Mouse (Mus musculus): Measurements from ENCODE around the gene Il12rb1. TPM values are rescaled to one million over a fixed set of nuclear protein-coding genes. Genes with fewer than 3 reads are reported as not detected.
A peak's percentile ranks its signal among the peaks of the same experiment; 100 is the strongest.

Il12rb1 gene
- polyA plus RNA-seq, 1 experiment, result 6.5 TPM

DNA sequence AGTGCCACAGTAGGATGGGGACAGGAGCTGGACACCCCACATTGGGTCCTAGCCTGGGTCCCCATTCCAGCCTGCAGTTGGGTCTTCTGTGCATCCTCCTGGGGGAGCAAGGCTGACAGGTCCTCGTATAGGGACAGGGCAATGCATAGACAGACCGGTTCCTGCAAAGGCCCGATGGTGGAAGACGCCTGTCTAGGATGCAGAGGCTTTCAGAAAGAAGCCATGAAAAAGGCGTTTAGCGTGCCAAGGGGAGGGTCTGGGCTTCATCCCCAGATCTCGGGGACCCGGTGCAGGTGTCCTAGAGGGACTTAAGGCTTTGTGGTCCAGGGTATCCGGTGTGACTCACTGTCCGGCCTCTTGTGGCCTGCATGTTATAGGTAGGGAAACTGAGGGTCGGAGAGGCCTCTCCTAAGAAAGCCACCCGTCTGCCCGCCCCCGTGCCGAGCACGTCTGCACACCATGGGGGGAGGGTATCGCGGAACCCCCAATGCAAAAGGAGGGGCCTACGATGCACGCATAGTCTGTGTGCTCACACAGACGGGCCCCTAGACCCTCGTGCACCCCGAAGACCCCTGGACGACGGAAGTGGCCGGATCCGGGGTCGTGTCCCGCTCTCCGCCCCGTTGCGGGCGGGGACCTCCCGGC is 32.3 kb upstream of the Il12rb1 start:
- H3K36me3 ChIP-seq (ENCODE audit: control insufficient read depth, insufficient read depth), result no peaks in the 10 kb centered on the region
- TF ChIP-seq POLR2AphosphoS2 (IDR thresholded peaks at IDR 0.05; ENCODE audit: insufficient read length, low read depth) (no peak), MYOD1 (IDR thresholded peaks at IDR 0.05; ENCODE audit: control insufficient read depth in 1 of 3, insufficient read length in 2 of 3, low read depth in 2 of 3) (no peak), E2F4 (IDR thresholded peaks at IDR 0.05; ENCODE audit: insufficient read depth) (no peak), CEBPB (IDR thresholded peaks at IDR 0.05; ENCODE audit: insufficient read depth, poor library complexity, severe bottlenecking) (no peak), TCF3 (IDR thresholded peaks at IDR 0.05; ENCODE audit: insufficient read length, low read depth) (no peak), SRF (IDR thresholded peaks at IDR 0.05; ENCODE audit: control insufficient read depth, insufficient read length, low read depth) (no peak), POLR2A (IDR thresholded peaks at IDR 0.05; ENCODE audit: insufficient read length, low read depth) (no peak), MAX (IDR thresholded peaks at IDR 0.05; ENCODE audit: low read depth) (no peak), TCF12 (IDR thresholded peaks at IDR 0.05; ENCODE audit: insufficient read depth, poor library complexity, severe bottlenecking) (no peak)

DNA sequence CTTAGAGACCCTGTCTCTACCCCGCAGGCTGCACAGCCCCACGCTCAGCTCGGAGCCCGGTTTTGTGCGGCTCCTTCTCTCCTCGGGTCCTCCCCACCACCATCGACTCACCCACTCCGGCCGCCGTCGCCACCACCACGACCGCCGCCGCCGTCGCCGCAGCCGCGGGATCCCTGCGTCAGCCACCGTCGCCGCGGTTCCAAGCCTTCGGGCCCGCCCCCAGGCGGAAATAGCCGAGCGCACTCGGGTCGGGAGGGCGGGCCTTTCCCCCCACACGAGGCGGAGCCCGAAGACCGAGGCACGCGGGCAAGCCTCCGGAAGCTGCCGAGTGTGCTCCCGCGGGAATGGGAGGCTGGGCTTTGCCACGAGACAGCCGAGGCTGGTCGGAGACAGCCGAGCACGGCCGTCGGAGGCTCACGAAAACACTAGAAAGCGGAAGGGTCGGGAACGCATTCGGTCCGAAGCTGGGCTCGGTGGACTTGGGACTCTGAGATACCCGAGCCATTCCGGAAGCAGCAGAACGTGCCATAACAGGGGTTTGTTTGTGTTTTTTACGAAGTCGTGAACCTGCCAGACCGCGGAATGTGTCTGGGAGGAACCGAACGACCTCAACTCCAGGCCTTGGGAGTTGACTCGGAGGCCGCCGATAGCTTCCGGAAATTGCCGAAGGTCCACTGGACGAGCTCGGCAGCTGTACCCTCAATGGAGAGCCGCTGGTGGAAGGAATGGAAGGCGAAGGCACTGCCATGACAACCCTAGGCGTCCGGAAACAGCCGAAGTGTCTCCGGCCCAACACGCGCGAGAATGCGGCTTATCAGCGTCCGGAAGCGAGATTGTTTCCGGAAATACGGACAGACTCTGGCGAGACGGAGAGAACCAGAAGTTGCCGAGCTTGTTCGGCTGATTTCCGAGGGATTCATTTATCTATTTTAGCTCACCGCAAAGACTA is 31.5 kb upstream of the Il12rb1 start, which contains the start of gene Pik3r2:
Gene Pik3r2, minus strand, starts transcription at position 218 of the 949 bp plus-strand sequence.
- Histone ChIP-seq H3K4me2 (ENCODE audit: low read depth) (peak within 1 kb of the TSS; percentile 93), H3K79me2 (ENCODE audit: control insufficient read depth, insufficient read depth) (peaks cover 21% of the 10 kb centered on the region), H3K36me3 (ENCODE audit: control insufficient read depth, insufficient read depth) (no peaks in the 10 kb centered on the region), H3ac (ENCODE audit: control insufficient read depth, insufficient read length) (peak within 1 kb of the TSS; percentile 44), H3K4me3 (peak within 1 kb of the TSS; percentile 92), H3K27me3 (ENCODE audit: control insufficient read depth, insufficient read depth, insufficient read length) (no peaks in the 10 kb centered on the region)
- TF ChIP-seq POLR2A (IDR thresholded peaks at IDR 0.05; ENCODE audit: insufficient read length, low read depth) (peak; percentile 74), POLR2AphosphoS2 (IDR thresholded peaks at IDR 0.05; ENCODE audit: insufficient read length, low read depth) (peak; percentile 64), SRF (IDR thresholded peaks at IDR 0.05; ENCODE audit: control insufficient read depth, insufficient read length, low read depth) (no peak), TCF12 (IDR thresholded peaks at IDR 0.05; ENCODE audit: insufficient read depth, poor library complexity, severe bottlenecking) (no peak), MYOG (IDR thresholded peaks at IDR 0.05; ENCODE audit: control insufficient read depth in 1 of 3, insufficient read depth in 1 of 3, insufficient read length in 2 of 3, low read depth in 2 of 3) (peak in 1 of 3 experiments; percentile 29)

More for the DNA sequence above, 32.3 kb upstream of the Il12rb1 start:
- Histone ChIP-seq H3K4me3 (peak overlapping the region; percentile 92), H3ac (ENCODE audit: control insufficient read depth, insufficient read length) (peak overlapping the region; percentile 44), H3K79me2 (ENCODE audit: control insufficient read depth, insufficient read depth) (peaks cover 21% of the 10 kb centered on the region), H3K27me3 (ENCODE audit: control insufficient read depth, insufficient read depth, insufficient read length) (no peaks in the 10 kb centered on the region), H3K4me2 (ENCODE audit: low read depth) (peak overlapping the region; percentile 93)

DNA sequence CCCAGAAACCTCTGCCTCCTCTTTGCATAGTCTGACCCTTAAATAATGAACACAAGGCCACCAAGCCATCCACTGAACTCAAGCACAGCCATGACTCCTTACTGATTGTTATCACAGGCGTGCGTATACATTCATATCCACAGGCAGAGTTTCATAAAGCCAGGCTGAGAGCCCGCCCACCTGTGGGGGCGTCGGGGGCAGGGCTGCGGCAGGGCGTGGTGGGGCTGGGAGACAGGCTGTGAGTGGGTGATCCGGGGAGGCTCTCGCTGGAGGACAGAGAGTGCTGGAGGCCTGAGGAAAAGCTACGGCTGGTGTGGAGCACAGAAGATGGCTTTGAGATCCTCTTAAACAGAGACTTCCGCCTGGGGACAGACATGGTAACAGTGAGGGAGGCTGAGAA is 28.2 kb upstream of the Il12rb1 start:
- H3K36me3 ChIP-seq (ENCODE audit: control insufficient read depth, insufficient read depth), result no peaks in the 10 kb centered on the region
- H3ac ChIP-seq (ENCODE audit: control insufficient read depth, insufficient read length), result no peak overlapping the region
- H3K27me3 ChIP-seq (ENCODE audit: control insufficient read depth, insufficient read depth, insufficient read length), result no peaks in the 10 kb centered on the region
- peaks cover 19% of the 10 kb centered on the region for H3K79me2 ChIP-seq (ENCODE audit: control insufficient read depth, insufficient read depth)
- TF ChIP-seq MAX (IDR thresholded peaks at IDR 0.05; ENCODE audit: low read depth), result no peak
- no peak for TF ChIP-seq CEBPB (IDR thresholded peaks at IDR 0.05; ENCODE audit: insufficient read depth, poor library complexity, severe bottlenecking)
- no peak for TF ChIP-seq POLR2AphosphoS2 (IDR thresholded peaks at IDR 0.05; ENCODE audit: insufficient read length, low read depth)
- H3K4me3 ChIP-seq, result no peak overlapping the region
- H3K4me2 ChIP-seq (ENCODE audit: low read depth), result no peak overlapping the region

DNA sequence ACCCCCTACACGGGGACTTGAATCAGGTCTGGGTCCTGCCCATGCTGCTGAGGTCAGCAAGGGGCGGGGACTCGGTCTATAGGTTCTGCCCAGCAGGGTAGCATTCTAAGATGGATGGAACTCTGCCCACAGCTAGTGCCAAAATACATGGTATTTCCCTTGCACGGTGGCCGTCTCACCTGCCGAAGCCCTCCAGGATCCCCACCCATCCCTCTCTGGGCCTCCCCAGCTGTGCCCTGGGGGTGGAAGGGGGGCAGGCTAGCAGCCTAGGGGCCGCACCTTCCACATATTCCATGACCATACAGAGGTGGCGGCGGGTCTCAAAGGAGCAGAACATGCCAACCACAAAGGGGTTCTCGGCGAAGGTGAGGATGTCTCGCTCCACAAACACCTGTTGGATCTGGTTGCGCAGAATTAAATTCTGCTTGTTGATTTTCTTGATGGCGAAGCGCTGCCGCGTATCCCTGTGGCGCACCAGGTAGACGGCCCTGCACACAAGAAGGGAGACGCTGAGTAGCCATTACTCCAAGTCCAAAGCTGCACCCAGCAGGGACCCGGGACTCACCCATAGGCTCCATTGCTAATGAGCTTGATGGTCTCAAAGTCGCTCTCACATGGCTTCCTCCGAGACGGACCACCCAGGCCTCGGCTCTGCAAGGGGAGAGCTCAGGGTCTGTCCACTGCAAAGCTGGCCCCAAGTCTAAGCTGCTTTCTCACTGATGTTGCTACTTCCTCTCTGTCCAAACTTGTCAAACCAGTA is 21.8 kb upstream of the Il12rb1 start:
- Histone ChIP-seq H3K79me2 (ENCODE audit: control insufficient read depth, insufficient read depth) (peaks cover 7% of the 10 kb centered on the region), H3K4me3 (no peak overlapping the region), H3K27me3 (ENCODE audit: control insufficient read depth, insufficient read depth, insufficient read length) (no peaks in the 10 kb centered on the region), H3ac (ENCODE audit: control insufficient read depth, insufficient read length) (no peak overlapping the region), H3K36me3 (ENCODE audit: control insufficient read depth, insufficient read depth) (peaks cover 5% of the 10 kb centered on the region), H3K4me2 (ENCODE audit: low read depth) (no peak overlapping the region)
- TF ChIP-seq TCF3 (IDR thresholded peaks at IDR 0.05; ENCODE audit: insufficient read length, low read depth), result no peak
- TF ChIP-seq TCF12 (IDR thresholded peaks at IDR 0.05; ENCODE audit: insufficient read depth, poor library complexity, severe bottlenecking), result no peak
- no peak for TF ChIP-seq MAX (IDR thresholded peaks at IDR 0.05; ENCODE audit: low read depth)
- TF ChIP-seq SRF (IDR thresholded peaks at IDR 0.05; ENCODE audit: control insufficient read depth, insufficient read length, low read depth), result no peak
- no peak for TF ChIP-seq MYOG (IDR thresholded peaks at IDR 0.05; ENCODE audit: control insufficient read depth in 1 of 3, insufficient read depth in 1 of 3, insufficient read length in 2 of 3, low read depth in 2 of 3)
- TF ChIP-seq POLR2A (IDR thresholded peaks at IDR 0.05; ENCODE audit: insufficient read length, low read depth), result no peak
- TF ChIP-seq POLR2AphosphoS2 (IDR thresholded peaks at IDR 0.05; ENCODE audit: insufficient read length, low read depth), result no peak
- TF ChIP-seq E2F4 (IDR thresholded peaks at IDR 0.05; ENCODE audit: insufficient read depth), result no peak

DNA sequence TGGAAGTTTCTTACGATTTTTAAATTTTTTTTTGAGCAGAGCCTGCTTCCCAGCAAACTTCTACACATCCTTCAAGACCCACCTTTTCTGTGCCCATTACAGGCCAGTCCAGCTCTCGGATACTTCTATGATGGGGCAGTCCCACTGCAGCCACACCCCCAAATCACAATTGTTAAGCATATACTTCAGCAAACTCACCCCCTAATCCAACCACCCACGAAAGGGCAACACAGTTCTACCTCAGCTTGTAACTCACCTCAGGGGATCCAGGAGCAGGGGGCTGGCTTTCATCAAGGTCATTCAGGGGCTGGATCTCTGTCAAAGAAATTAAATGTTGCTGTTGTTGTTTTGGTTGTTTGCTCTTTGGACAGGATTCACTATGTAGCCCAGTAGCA is 21.2 kb upstream of the Il12rb1 start:
- no peak overlapping the region for H3K4me3 ChIP-seq
- no peak overlapping the region for H3K4me2 ChIP-seq (ENCODE audit: low read depth)
- peaks cover 13% of the 10 kb centered on the region for H3K79me2 ChIP-seq (ENCODE audit: control insufficient read depth, insufficient read depth)
- no peaks in the 10 kb centered on the region for H3K27me3 ChIP-seq (ENCODE audit: control insufficient read depth, insufficient read depth, insufficient read length)
- peaks cover 5% of the 10 kb centered on the region for H3K36me3 ChIP-seq (ENCODE audit: control insufficient read depth, insufficient read depth)
- TF ChIP-seq MYOD1 (IDR thresholded peaks at IDR 0.05; ENCODE audit: control insufficient read depth in 1 of 3, insufficient read length in 2 of 3, low read depth in 2 of 3) (no peak), MAX (IDR thresholded peaks at IDR 0.05; ENCODE audit: low read depth) (no peak), TCF3 (IDR thresholded peaks at IDR 0.05; ENCODE audit: insufficient read length, low read depth) (no peak), USF1 (IDR thresholded peaks at IDR 0.05; ENCODE audit: low read depth) (no peak), REST (IDR thresholded peaks at IDR 0.05; ENCODE audit: insufficient read depth, insufficient read length) (no peak), CEBPB (IDR thresholded peaks at IDR 0.05; ENCODE audit: insufficient read depth, poor library complexity, severe bottlenecking) (no peak), POLR2AphosphoS2 (IDR thresholded peaks at IDR 0.05; ENCODE audit: insufficient read length, low read depth) (no peak), SRF (IDR thresholded peaks at IDR 0.05; ENCODE audit: control insufficient read depth, insufficient read length, low read depth) (no peak), E2F4 (IDR thresholded peaks at IDR 0.05; ENCODE audit: insufficient read depth) (no peak), MYOG (IDR thresholded peaks at IDR 0.05; ENCODE audit: control insufficient read depth in 1 of 3, insufficient read depth in 1 of 3, insufficient read length in 2 of 3, low read depth in 2 of 3) (no peak), TCF12 (IDR thresholded peaks at IDR 0.05; ENCODE audit: insufficient read depth, poor library complexity, severe bottlenecking) (no peak)
- no peak overlapping the region for H3ac ChIP-seq (ENCODE audit: control insufficient read depth, insufficient read length)

Data from myocyte (in vitro differentiated cells).